Mouse (Mus musculus): ENCODE measurements around the gene L3hypdh. TPM values are rescaled to one million over a fixed set of nuclear protein-coding genes. Genes with fewer than 3 reads are reported as not detected.

L3hypdh gene
- total and polyA plus RNA-seq, 2 experiments from 2014 or later, result 15.7 to 18.0 TPM

GRCm38 (mm10) chr12:72038866-72039265, 46.4 kb downstream of the L3hypdh start:
- no peak overlapping the region for H3K4me2 ChIP-seq (ENCODE audit: low read depth, low read length)
- H3K27ac ChIP-seq (ENCODE audit: low read depth), result no peak overlapping the region
- whole genome bisulfite sequencing, result 27% methylated on average over 2 of the region's 2 CpGs
- no peaks in the 10 kb centered on the region for H3K27me3 ChIP-seq (ENCODE audit: control insufficient read depth, insufficient read depth, low read length)
- DNase-seq (ENCODE audit: low spot score), result no peak
- no peak for ATAC-seq (ENCODE audit: insufficient read depth, low read depth)
- H3K4me3 ChIP-seq (ENCODE audit: low read depth, low read length), result no peak overlapping the region
- TF ChIP-seq CTCF (IDR thresholded peaks at IDR 0.05; ENCODE audit: low read depth), result no peak
- no peak for TF ChIP-seq EP300 (IDR thresholded peaks at IDR 0.05; ENCODE audit: low read depth)
- H3K9me3 ChIP-seq (replicated peaks; ENCODE audit: control insufficient read depth, low read length), result no peaks in the 10 kb centered on the region
- H3K4me1 ChIP-seq (ENCODE audit: control insufficient read depth, insufficient read depth), result peaks cover 19% of the 10 kb centered on the region
- no peak overlapping the region for H3K9ac ChIP-seq (replicated peaks; ENCODE audit: low read depth, low read length)
- no peaks in the 10 kb centered on the region for H3K36me3 ChIP-seq (replicated peaks; ENCODE audit: control insufficient read depth, insufficient read depth, low read length)

DNA sequence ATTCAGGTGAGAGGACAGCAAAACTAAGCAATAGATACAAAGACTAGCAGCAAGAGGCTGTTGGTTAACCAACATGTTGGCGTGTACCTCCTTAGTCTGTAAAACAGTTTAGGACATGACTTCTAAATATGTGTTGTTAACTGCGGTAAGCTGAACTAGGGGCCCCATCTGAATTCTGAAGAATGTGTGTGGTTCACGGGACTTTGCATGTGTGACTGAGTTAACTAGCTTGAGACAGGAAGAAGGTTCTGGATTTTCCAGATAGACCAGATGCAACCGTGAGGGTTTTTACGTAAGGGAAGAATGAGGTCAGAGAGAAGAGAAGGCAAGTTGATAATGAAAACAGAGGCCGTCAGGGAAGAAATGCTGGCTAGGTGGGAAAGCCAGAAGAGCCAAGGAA, 48.2 kb downstream of the L3hypdh start:
- H3K27ac ChIP-seq (ENCODE audit: low read depth), result no peak overlapping the region

GRCm38 (mm10) chr12:72036097-72036661, 49.1 kb downstream of the L3hypdh start:
- Histone ChIP-seq H3K4me3 (ENCODE audit: low read depth, low read length) (no peak overlapping the region), H3K27ac (ENCODE audit: low read depth) (peak overlapping the region; percentile 57; the same call in 1 of the 2 replicates), H3K9me3 (replicated peaks; ENCODE audit: control insufficient read depth, low read length) (no peaks in the 10 kb centered on the region), H3K4me1 (ENCODE audit: control insufficient read depth, insufficient read depth) (peaks cover 19% of the 10 kb centered on the region), H3K4me2 (ENCODE audit: low read depth, low read length) (no peak overlapping the region), H3K27me3 (ENCODE audit: control insufficient read depth, insufficient read depth, low read length) (no peaks in the 10 kb centered on the region), H3K9ac (replicated peaks; ENCODE audit: low read depth, low read length) (no peak overlapping the region), H3K36me3 (replicated peaks; ENCODE audit: control insufficient read depth, insufficient read depth, low read length) (no peaks in the 10 kb centered on the region)
- TF ChIP-seq CTCF (IDR thresholded peaks at IDR 0.05; ENCODE audit: low read depth) (no peak), EP300 (IDR thresholded peaks at IDR 0.05; ENCODE audit: low read depth) (no peak)
- ATAC-seq (ENCODE audit: insufficient read depth, low read depth) (no peak), DNase-seq (ENCODE audit: low spot score) (no peak)
- WGBS, result 28% methylated on average over 9 of the region's 9 CpGs

More for the DNA sequence above, 48.2 kb downstream of the L3hypdh start:
- WGBS, result 54% methylated on average over 6 of the region's 6 CpGs
- Histone ChIP-seq H3K9ac (replicated peaks; ENCODE audit: low read depth, low read length) (no peak overlapping the region), H3K36me3 (replicated peaks; ENCODE audit: control insufficient read depth, insufficient read depth, low read length) (no peaks in the 10 kb centered on the region), H3K4me1 (ENCODE audit: control insufficient read depth, insufficient read depth) (peaks cover 19% of the 10 kb centered on the region), H3K27me3 (ENCODE audit: control insufficient read depth, insufficient read depth, low read length) (no peaks in the 10 kb centered on the region), H3K4me2 (ENCODE audit: low read depth, low read length) (no peak overlapping the region), H3K4me3 (ENCODE audit: low read depth, low read length) (no peak overlapping the region), H3K9me3 (replicated peaks; ENCODE audit: control insufficient read depth, low read length) (no peaks in the 10 kb centered on the region)
- no peak for ATAC-seq (ENCODE audit: insufficient read depth, low read depth)
- no peak for DNase-seq (ENCODE audit: low spot score)
- no peak for TF ChIP-seq EP300 (IDR thresholded peaks at IDR 0.05; ENCODE audit: low read depth)
- TF ChIP-seq CTCF (IDR thresholded peaks at IDR 0.05; ENCODE audit: low read depth), result no peak

- H3K4me1 ChIP-seq (ENCODE audit: control insufficient read depth, insufficient read depth), result peaks cover 9% of the 10 kb centered on the region; the same call in 1 of the 2 replicates
- ATAC-seq (ENCODE audit: insufficient read depth, low read depth) (peak; percentile 63), DNase-seq (ENCODE audit: low spot score) (no peak)
- WGBS, result 67% methylated on average over 6 of the region's 6 CpGs
- H3K4me3 ChIP-seq (ENCODE audit: low read depth, low read length), result no peak overlapping the region
- H3K9ac ChIP-seq (replicated peaks; ENCODE audit: low read depth, low read length), result no peak overlapping the region
- no peaks in the 10 kb centered on the region for H3K9me3 ChIP-seq (replicated peaks; ENCODE audit: control insufficient read depth, low read length)
- peak overlapping the region; percentile 62; the same call in 1 of the 2 replicates for H3K27ac ChIP-seq (ENCODE audit: low read depth)
- TF ChIP-seq EP300 (IDR thresholded peaks at IDR 0.05; ENCODE audit: low read depth) (no peak), CTCF (IDR thresholded peaks at IDR 0.05; ENCODE audit: low read depth) (no peak)
- no peak overlapping the region for H3K4me2 ChIP-seq (ENCODE audit: low read depth, low read length)
- no peaks in the 10 kb centered on the region for H3K36me3 ChIP-seq (replicated peaks; ENCODE audit: control insufficient read depth, insufficient read depth, low read length)
- no peaks in the 10 kb centered on the region for H3K27me3 ChIP-seq (ENCODE audit: control insufficient read depth, insufficient read depth, low read length)
Measured at GRCm38 (mm10) chr12:72031794-72032193, 53.4 kb downstream of the L3hypdh start.

DNA sequence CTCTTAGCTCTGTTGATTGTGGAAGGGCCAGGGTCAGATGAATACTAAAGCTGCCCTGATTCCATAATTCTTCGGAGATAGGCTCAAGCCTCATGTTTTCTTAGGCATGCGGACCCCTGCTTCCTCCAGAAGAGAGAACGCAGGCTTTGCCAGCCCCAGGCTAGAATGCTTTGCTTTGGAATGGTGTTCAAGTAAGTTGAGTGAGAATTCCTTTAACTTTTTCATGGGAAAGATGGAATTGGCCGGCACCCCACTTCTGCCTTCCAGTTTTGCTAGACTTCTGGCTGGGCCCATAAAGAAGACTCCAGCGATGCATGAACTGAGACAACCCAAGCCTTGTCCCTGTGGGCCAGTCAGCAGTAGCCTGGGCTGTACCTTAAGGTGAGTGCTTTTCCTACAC, 54.1 kb downstream of the L3hypdh start:
- no peaks in the 10 kb centered on the region for H3K36me3 ChIP-seq (replicated peaks; ENCODE audit: control insufficient read depth, insufficient read depth, low read length)
- DNase-seq (ENCODE audit: low spot score), result no peak
- no peak for ATAC-seq (ENCODE audit: insufficient read depth, low read depth)
- H3K4me3 ChIP-seq (ENCODE audit: low read depth, low read length), result no peak overlapping the region
- TF ChIP-seq CTCF (IDR thresholded peaks at IDR 0.05; ENCODE audit: low read depth) (no peak), EP300 (IDR thresholded peaks at IDR 0.05; ENCODE audit: low read depth) (no peak)
- no peaks in the 10 kb centered on the region for H3K9me3 ChIP-seq (replicated peaks; ENCODE audit: control insufficient read depth, low read length)
- 67% methylated on average over 5 of the region's 5 CpGs for WGBS
- peaks cover 2% of the 10 kb centered on the region; the same call in 1 of the 2 replicates for H3K4me1 ChIP-seq (ENCODE audit: control insufficient read depth, insufficient read depth)
- no peak overlapping the region for H3K9ac ChIP-seq (replicated peaks; ENCODE audit: low read depth, low read length)
- H3K27ac ChIP-seq (ENCODE audit: low read depth), result peak overlapping the region; percentile 62
- no peak overlapping the region for H3K4me2 ChIP-seq (ENCODE audit: low read depth, low read length)
- H3K27me3 ChIP-seq (ENCODE audit: control insufficient read depth, insufficient read depth, low read length), result no peaks in the 10 kb centered on the region
